1 mouse cellular context compared by ENCODE assay signal in the genomic region with DNA sequence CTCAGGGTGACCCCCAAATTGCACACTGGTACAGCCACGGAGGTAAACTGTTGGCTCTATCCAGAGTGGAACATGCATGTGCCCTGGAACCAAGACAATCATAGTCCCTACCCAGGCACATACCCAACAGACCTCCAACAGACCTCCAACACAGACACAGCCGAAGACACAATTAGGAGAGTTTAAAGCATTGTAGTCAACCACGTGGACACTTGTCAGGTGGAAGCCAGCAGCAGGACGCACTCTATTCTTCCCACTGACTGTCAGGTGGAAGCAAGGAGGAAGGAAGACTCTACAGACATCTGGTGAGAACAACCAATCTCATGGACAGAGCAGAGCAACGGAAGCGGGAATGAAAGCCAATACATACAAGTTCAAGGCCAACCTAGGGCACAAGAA.
TF ChIP-seq lines count a peak whose summit lies in the region.

No protein-coding gene starts in this region.

TF ChIP-seq in CH12.LX, 34 proteins besides CTCF, POLR2A, EP300 and RAD21 (continued from another document):
- TF ChIP-seq JUN (IDR thresholded peaks at IDR 0.05; ENCODE audit: insufficient read depth, low read depth, low read length), result no peak
- TF ChIP-seq MAX (IDR thresholded peaks at IDR 0.05; ENCODE audit: low read length), result peak; percentile 82
- 0 out of 2 replicates have a peak, but pooled peaks have one; percentile 50 for TF ChIP-seq MXI1 (IDR thresholded peaks at IDR 0.05; ENCODE audit: low read depth, low read length)
